Mouse (Mus musculus) urinary bladder, adult 18-20 months (tissue): ENCODE measurements around the gene Tnn.

ENCODE experiments used
- DNase-seq, 2 experiments: peaks; one replicate each; pipeline ENCODE4 v3.0.0; 2022; ENCODE audit warnings: low spot score in 2 of 2, mixed read lengths in 2 of 2

Tnn gene

GRCm38 (mm10) chr1:160044237-160045021 is 109.0 kb downstream of the Tnn start, which contains the start of gene 4930523C07Rik:
TSS of gene 4930523C07Rik (plus strand) at chr1:160044382.
- peak; percentile 73 to 80 for DNase-seq

GRCm38 (mm10) chr1:160043271-160043975 is 110.0 kb downstream of the Tnn start:
- DNase-seq: no peak

- DNase-seq: no peak
These were observed 111.0 kb downstream of the Tnn start for GRCm38 (mm10) chr1:160042351-160042750.

- no peak for DNase-seq
These were observed 112.1 kb downstream of the Tnn start for GRCm38 (mm10) chr1:160041264-160041775.

- DNase-seq: no peak
These were observed 113.3 kb downstream of the Tnn start for GRCm38 (mm10) chr1:160039951-160040645.

GRCm38 (mm10) chr1:160036996-160037521 is 116.3 kb downstream of the Tnn start:
- no peak for DNase-seq

- DNase-seq: no peak
These were observed 117.8 kb downstream of the Tnn start for GRCm38 (mm10) chr1:160035561-160035960.
